Mouse (Mus musculus) heart, adult 2 months (tissue): ENCODE data around the gene Bcar3. TPM values are rescaled to one million over a fixed set of nuclear protein-coding genes. Genes with fewer than 3 reads are reported as not detected.

Source experiments
- DNase-seq, 2 experiments: peaks; one replicate each; pipeline ENCODE4 v3.0.0; 2021
- H3K27ac ChIP-seq: fragments of 200-600 bp; 2 replicates; pipeline ENCODE4 v1.8.1; 2022
- H3K27me3 ChIP-seq: fragments of 200-500 bp; 2 replicates; pipeline ENCODE4 v1.6.1; 2012; ENCODE audit warnings: mild to moderate bottlenecking, low read length, inconsistent platforms, mixed read lengths; ENCODE audit not compliant: control insufficient read depth, insufficient read depth
- H3K36me3 ChIP-seq: fragments of 200-500 bp; 2 replicates; pipeline ENCODE4 v1.6.1; 2012; ENCODE audit warnings: low read length, inconsistent platforms; ENCODE audit not compliant: control insufficient read depth, insufficient read depth
- H3K4me1 ChIP-seq: fragments of 200-500 bp; 2 replicates; pipeline ENCODE4 v1.6.1; 2011; ENCODE audit warnings: low read length; ENCODE audit not compliant: control insufficient read depth, insufficient read depth
- H3K4me3 ChIP-seq: fragments of 200-600 bp; 2 replicates; pipeline ENCODE4 v1.8.1; 2022
- H3K79me2 ChIP-seq: fragments of 200-500 bp; replicated peaks from 2 replicates; pipeline ENCODE4 v1.6.1; 2012; ENCODE audit warnings: mild to moderate bottlenecking, inconsistent platforms, low read length, moderate library complexity, mixed read lengths; ENCODE audit not compliant: control insufficient read depth, insufficient read depth
- H3K9ac ChIP-seq: fragments of 200-500 bp; 2 replicates; pipeline ENCODE4 v1.6.1; 2012; ENCODE audit warnings: low read depth, mild to moderate bottlenecking, control low read depth, inconsistent platforms, low read length, mixed read lengths
- CTCF ChIP-seq: fragments of 200-600 bp; IDR thresholded peaks from 2 replicates; pipeline ENCODE4 v1.8.1; 2022; ENCODE audit warnings: antibody characterized with exemption, mild to moderate bottlenecking, moderate library complexity
- EP300 ChIP-seq: fragments of 200-500 bp; IDR thresholded peaks from 2 replicates; pipeline ENCODE4 v1.6.1; 2011; ENCODE audit warnings: low read depth, low read length, control low read depth; ENCODE audit not compliant: insufficient read depth
- POLR2A ChIP-seq: fragments of 200-500 bp; IDR thresholded peaks from 2 replicates; pipeline ENCODE4 v1.6.1; 2011; ENCODE audit warnings: mild to moderate bottlenecking, low read depth, low read length, control low read depth; ENCODE audit not compliant: insufficient read depth
- WGBS: fragments of 180-500 bp; shearing (Covaris S2); methylation state at CpG from one replicate; pipeline ENCODE4 v1.1.7; 2018; 5-methylcytosine and 5-hydroxymethylcytosine counted together
- intact Hi-C: fragments of 180-260 bp; cut with DNase I; formaldehyde crosslinking; loops from one replicate; pipeline ENCODE4 v1.15.1; 2025
- polyA plus RNA-seq: library from polyadenylated mRNA; depleted of rRNA; stranded (reverse); fragments of >200 nt; gene quantifications from 2 replicates; pipeline ENCODE4 v1.2.3, GENCODE M21; 2012
- total RNA-seq, 2 experiments: library from RNA; stranded (reverse); gene quantifications; 2 replicates each; pipeline ENCODE4 v1.2.3; 2021

Bcar3 gene
- total and polyA plus RNA-seq, 3 experiments: 4.7 to 10.2 (median 7.5) TPM

- Histone ChIP-seq H3K9ac (no peak overlapping the region), H3K36me3 (no peaks in the 10 kb centered on the region), H3K27me3 (no peaks in the 10 kb centered on the region), H3K4me3 (peak overlapping the region; percentile 12; the same call in 1 of the 2 replicates), H3K27ac (peak overlapping the region; percentile 98), H3K4me1 (peaks cover 5% of the 10 kb centered on the region), H3K79me2 (no peaks in the 10 kb centered on the region)
- intact Hi-C loops: loop anchor here (5.0 to 10.0 kb wide), 3 partner anchors 43 to 494 kb away; partner anchors contain the start of gene Gclm
- WGBS: 45% methylated on average over 7 of the region's 7 CpGs
- TF ChIP-seq EP300 (0 out of 2 replicates have a peak, but pooled peaks have one; percentile 32), POLR2A (peak; percentile 46; the same call in 1 of the 2 replicates), CTCF (no peak)
- peak; percentile 29 to 57 for DNase-seq
Observed at GRCm38 (mm10) chr3:122290696-122291095, 3.2 kb upstream of the Bcar3 start.

DNA sequence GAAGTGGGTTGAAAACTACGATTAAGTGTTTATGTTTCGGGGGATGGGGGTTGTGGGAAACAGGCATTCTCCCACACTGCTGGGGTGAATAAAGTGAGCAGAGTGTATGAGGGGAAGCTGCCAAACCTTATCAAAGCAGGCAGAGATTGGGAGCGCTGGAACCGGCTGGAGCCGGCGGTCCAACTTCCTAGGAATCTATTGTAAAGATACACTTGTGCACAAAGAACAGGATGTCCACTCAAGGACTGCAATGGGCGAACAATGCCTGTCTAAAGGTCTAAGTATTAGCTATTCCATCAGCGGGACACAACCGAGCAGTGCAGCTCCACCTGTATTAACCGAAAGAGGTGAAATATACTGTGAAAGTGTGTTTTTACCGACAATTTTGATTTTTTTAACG, 2.1 kb upstream of the Bcar3 start:
- intact Hi-C loops: loop anchor here (1.0 to 10.0 kb wide), 4 partner anchors 18 to 493 kb away; partner anchors contain the start of genes Dnttip2 and Gclm
- peaks cover 5% of the 10 kb centered on the region for H3K4me1 ChIP-seq
- WGBS: 20% methylated on average over 12 of the region's 12 CpGs
- DNase-seq: peak; percentile 43 to 50
- H3K9ac ChIP-seq: no peak overlapping the region
- H3K79me2 ChIP-seq: no peaks in the 10 kb centered on the region
- H3K4me3 ChIP-seq: peak overlapping the region; percentile 81
- H3K27ac ChIP-seq: peak overlapping the region; percentile 98
- no peaks in the 10 kb centered on the region for H3K27me3 ChIP-seq
- H3K36me3 ChIP-seq: no peaks in the 10 kb centered on the region
- no peak for TF ChIP-seq CTCF
- TF ChIP-seq POLR2A: peak; percentile 52; the same call in 1 of the 2 replicates
- TF ChIP-seq EP300: no peak

DNA sequence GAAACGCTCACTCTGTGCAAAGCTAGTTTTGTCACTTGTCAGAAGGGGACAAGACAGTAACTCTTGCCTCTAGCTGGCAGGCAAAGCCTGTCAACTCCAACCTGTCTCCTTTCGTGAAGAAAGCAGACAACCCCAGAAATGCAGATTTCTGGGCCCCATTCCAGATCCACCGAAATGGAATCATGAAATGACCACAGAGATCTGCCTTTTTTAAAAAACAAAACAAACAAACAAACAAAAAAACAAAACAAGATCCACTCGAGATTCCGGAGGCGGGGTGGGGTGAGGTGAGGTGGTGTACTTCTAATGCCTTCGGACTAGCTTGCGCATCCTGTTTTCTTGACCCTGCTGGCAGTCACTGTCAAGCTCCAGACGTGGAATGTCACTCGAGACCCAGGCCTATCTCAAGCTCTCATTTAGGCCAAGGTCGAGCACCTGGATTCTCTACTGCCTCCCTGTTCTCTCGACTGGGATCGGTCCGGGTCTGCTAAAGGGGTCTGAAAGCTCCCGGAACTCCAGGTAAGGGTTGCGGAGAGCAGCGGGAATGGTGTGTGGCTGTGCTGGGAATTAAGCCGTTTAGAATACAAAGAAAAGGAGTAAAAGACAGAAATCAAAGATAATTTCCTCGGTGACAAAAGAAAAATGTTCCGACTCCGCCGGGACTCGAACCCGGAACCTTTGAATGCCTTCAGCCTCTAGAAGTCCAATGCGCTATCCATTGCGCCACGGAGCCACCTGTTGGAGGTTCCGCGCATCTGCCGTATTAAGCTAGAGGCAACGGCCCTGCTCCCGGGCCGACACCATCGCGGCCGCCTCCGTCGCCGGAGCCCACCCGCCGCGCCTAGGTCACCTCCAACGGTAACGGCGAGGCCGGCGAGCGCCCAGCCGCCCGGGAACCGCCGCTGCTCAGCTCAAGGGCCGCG, 1.4 kb upstream of the Bcar3 start:
- DNase-seq: peak; percentile 95 to 99
- no peaks in the 10 kb centered on the region for H3K27me3 ChIP-seq
- WGBS: 3% methylated on average over 54 of the region's 54 CpGs
- H3K9ac ChIP-seq: peak overlapping the region; percentile 87
- peaks cover 5% of the 10 kb centered on the region for H3K4me1 ChIP-seq
- peak overlapping the region; percentile 81 for H3K4me3 ChIP-seq
- intact Hi-C loops: loop anchor here (1.0 to 10.0 kb wide), 4 partner anchors 18 to 492 kb away; partner anchors contain the start of genes Dnttip2 and Gclm
- TF ChIP-seq CTCF (peak; percentile 30; the same call in 1 of the 2 replicates), POLR2A (no peak; the same call in 1 of the 2 replicates), EP300 (peak; percentile 79)
- H3K79me2 ChIP-seq: no peaks in the 10 kb centered on the region
- H3K27ac ChIP-seq: peak overlapping the region; percentile 98
- no peaks in the 10 kb centered on the region for H3K36me3 ChIP-seq

- peak overlapping the region; percentile 98 for H3K27ac ChIP-seq
- H3K4me1 ChIP-seq: peaks cover 5% of the 10 kb centered on the region
Observed at GRCm38 (mm10) chr3:122293223-122293953, 548 bp upstream of the Bcar3 start.

GRCm38 (mm10) chr3:122295511-122295910, 1.6 kb downstream of the Bcar3 start:
- no peaks in the 10 kb centered on the region for H3K36me3 ChIP-seq
- intact Hi-C loops: loop anchor here (2.0 to 10.0 kb wide), 2 partner anchors 343 to 489 kb away; no protein-coding TSS in a partner anchor
- H3K27me3 ChIP-seq: no peaks in the 10 kb centered on the region
- DNase-seq: peak; percentile 33 to 53
- H3K4me1 ChIP-seq: peaks cover 4% of the 10 kb centered on the region
- no peaks in the 10 kb centered on the region for H3K79me2 ChIP-seq
- no peak for TF ChIP-seq POLR2A
- peak; percentile 82 for TF ChIP-seq EP300
- TF ChIP-seq CTCF: peak; percentile 78
- 16% methylated on average over 5 of the region's 5 CpGs for WGBS
- H3K9ac ChIP-seq: no peak overlapping the region
- H3K27ac ChIP-seq: peak overlapping the region; percentile 4; the same call in 1 of the 2 replicates
- no peak overlapping the region for H3K4me3 ChIP-seq

More at GRCm38 (mm10) chr3:122293223-122293953, 548 bp upstream of the Bcar3 start:
- Histone ChIP-seq H3K9ac (peak overlapping the region; percentile 87), H3K4me3 (peak overlapping the region; percentile 81), H3K79me2 (no peaks in the 10 kb centered on the region), H3K27me3 (no peaks in the 10 kb centered on the region), H3K36me3 (no peaks in the 10 kb centered on the region)
- WGBS: under 1% methylated on average over 105 of the region's 105 CpGs
- TF ChIP-seq EP300 (no peak), POLR2A (0 out of 2 replicates have a peak, but pooled peaks have one; percentile 37), CTCF (peak; percentile 22; the same call in 1 of the 2 replicates)
- DNase-seq: peak in 1 of 2 experiments; percentile 94
- intact Hi-C loops: loop anchor here (5.0 to 10.0 kb wide), 3 partner anchors 46 to 491 kb away; partner anchors contain the start of gene Gclm
